ENCODE assay signal across 24 mouse cellular contexts in the genomic region with DNA sequence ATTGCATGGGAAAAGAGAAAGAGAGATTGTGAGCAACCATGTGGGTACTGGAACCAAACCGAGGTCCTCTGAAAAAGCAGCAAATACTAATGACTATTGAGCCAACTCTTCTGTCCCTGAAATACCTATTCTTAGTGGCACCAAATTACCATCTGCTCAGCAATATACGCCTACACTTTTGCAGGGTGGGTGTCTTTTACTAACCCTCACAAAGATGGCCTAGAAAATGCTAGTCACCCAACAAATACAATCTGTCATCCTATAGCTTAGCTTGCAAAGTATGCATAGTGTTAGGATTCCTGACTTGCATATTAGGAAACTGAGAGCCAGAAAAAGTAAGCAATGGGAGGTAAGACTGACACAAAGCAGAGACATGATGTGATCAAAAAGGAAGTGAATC.
DNase-seq lines count a peak whose midpoint lies in the region; TF ChIP-seq lines count a peak whose summit lies in the region.
"Had no signal": no experiment of that assay in that cellular context is flagged by ENCODE, and none has a peak within 500 bp of the region (broad histone marks: within the 10 kb centered on the region; RNA-seq: fewer than 3 reads in every experiment).

No protein-coding gene starts in this region.

- no peak overlapping the region for H3K4me3 ChIP-seq in left cerebral cortex, adult 2 months
- H3K4me3 ChIP-seq: forebrain, embryonic 10.5 days; forebrain, embryonic 13.5 days; gastrocnemius, adult 2 months; heart, embryonic 12.5 days; heart, embryonic 15.5 days; hindbrain, embryonic 10.5 days; hindbrain, embryonic 13.5 days had no signal

- peak; percentile 9 for DNase-seq in layer of hippocampus, adult 9-10 months (ENCODE audit: low spot score)
- DNase-seq in layer of hippocampus, postnatal 25 days (ENCODE audit: extremely low spot score in 1 of 2, low spot score in 1 of 2) = no peak
- DNase-seq in left cerebral cortex, adult 9 months (ENCODE audit: low spot score in 2 of 2) = peak; percentile 33 to 55
- DNase-seq in left cerebral cortex, adult 2 months (ENCODE audit: extremely low spot score in 1 of 2, low spot score in 2 of 2) = no peak
- peak; percentile 33 to 44 for DNase-seq in right cerebral cortex, adult 2 months (ENCODE audit: low spot score in 2 of 2)
- no peak for DNase-seq in right cerebral cortex, postnatal 25 days
- peak; percentile 69 for DNase-seq in telencephalon, adult 2 months (ENCODE audit: low read depth, low spot score)
- no peak for DNase-seq in heart, adult 8-10 months (ENCODE audit: low spot score)
- DNase-seq: adrenal gland, adult 2 months; adrenal gland, postnatal 25 days; cerebellum, adult 18-20 months; cerebellum, adult 9-10 months; cerebellum, postnatal 14 days; gastrocnemius, adult 2 months; gastrocnemius, postnatal 14 days; heart, adult 11 months; heart, postnatal 10 days; heart, postnatal 36 days had no signal

- no peak overlapping the region for H3K27ac ChIP-seq in left cerebral cortex, adult 2 months
- H3K27ac ChIP-seq: forebrain, embryonic 10.5 days; forebrain, embryonic 13.5 days; gastrocnemius, adult 2 months; heart, embryonic 15.5 days; hindbrain, embryonic 10.5 days; hindbrain, embryonic 13.5 days had no signal

- intact Hi-C loops in left cerebral cortex, adult 2 months (cut with DNase I) = loop anchor here (10.0 kb wide), 1 partner anchor 214 kb away; no protein-coding TSS in a partner anchor

- no peak for TF ChIP-seq CTCF in left cerebral cortex, adult 2 months (IDR thresholded peaks at IDR 0.05)

Comparison
In these comparisons a context has a peak if more than half of its experiments do, and no peak if none do; other contexts are left out.
1. DNase-seq: peak in layer of hippocampus, adult 9-10 months (single experiment), left cerebral cortex, adult 9 months (2 of 2), right cerebral cortex, adult 2 months (2 of 2) and telencephalon, adult 2 months (single experiment); none in layer of hippocampus, postnatal 25 days (0 of 2), left cerebral cortex, adult 2 months (0 of 2), right cerebral cortex, postnatal 25 days (single experiment) and heart, adult 8-10 months (single experiment).